Mouse (Mus musculus) cerebellum, adult 11 months (tissue): ENCODE measurements around the gene Fgd5.
A peak's percentile ranks its signal among the peaks of the same experiment; 100 is the strongest.
"Not testable (repeated sequence)": the region's sequence is repeated elsewhere in the genome, so short reads cannot be mapped to it uniquely, and the experiment has no call there.

Experiments
- DNase-seq: peaks from one replicate; pipeline ENCODE4 v3.0.0; 2022

Gene Fgd5

GRCm38 (mm10) chr6:92071121-92071839 lies 92.6 kb downstream of the Fgd5 start:
- no peak for DNase-seq

- no peak for DNase-seq
Measured at GRCm38 (mm10) chr6:92080730-92081129, 102.1 kb downstream of the Fgd5 start.

- DNase-seq = no peak
Measured at GRCm38 (mm10) chr6:92082756-92083155, 104.1 kb downstream of the Fgd5 start.

GRCm38 (mm10) chr6:92084932-92085331 lies 106.3 kb downstream of the Fgd5 start:
- DNase-seq = no peak

- not testable (repeated sequence) for DNase-seq
Measured at GRCm38 (mm10) chr6:92089141-92089540, 110.5 kb downstream of the Fgd5 start.

GRCm38 (mm10) chr6:92089982-92090381 lies 111.3 kb downstream of the Fgd5 start:
- DNase-seq = no peak

- no peak for DNase-seq
Measured at GRCm38 (mm10) chr6:92090497-92090896, 111.8 kb downstream of the Fgd5 start.

- DNase-seq = peak; percentile 88
Measured at GRCm38 (mm10) chr6:92091130-92091591, 112.5 kb downstream of the Fgd5 start, which contains the start of gene Nr2c2. Gene Nr2c2, plus strand, starts transcription at chr6:92091390.

- peak; percentile 100 for DNase-seq
Measured at GRCm38 (mm10) chr6:92091767-92092489, 113.2 kb downstream of the Fgd5 start.

GRCm38 (mm10) chr6:92092737-92093136 lies 114.1 kb downstream of the Fgd5 start:
- no peak for DNase-seq

GRCm38 (mm10) chr6:92093869-92094268 lies 115.2 kb downstream of the Fgd5 start:
- DNase-seq = no peak

GRCm38 (mm10) chr6:92100679-92101360 lies 122.1 kb downstream of the Fgd5 start:
- DNase-seq = no peak

GRCm38 (mm10) chr6:92124547-92124946 lies 145.9 kb downstream of the Fgd5 start:
- no peak for DNase-seq
